Mouse (Mus musculus): ENCODE data around the gene Slirp. TPM values are rescaled to one million over a fixed set of nuclear protein-coding genes. Genes with fewer than 3 reads are reported as not detected.

Slirp gene
- 229 and 264 TPM in 2 replicates for polyA plus RNA-seq (2015; fragmentation: Nextera tagmentation; extraction: Ambion mirVana)

GRCm38 (mm10) chr12:87443700-87444122 is at the start of gene Slirp, which contains the start of gene Alkbh1:
Slirp (plus strand) TSS chr12:87443896.
Alkbh1 (minus strand) TSS chr12:87444017.

DNA sequence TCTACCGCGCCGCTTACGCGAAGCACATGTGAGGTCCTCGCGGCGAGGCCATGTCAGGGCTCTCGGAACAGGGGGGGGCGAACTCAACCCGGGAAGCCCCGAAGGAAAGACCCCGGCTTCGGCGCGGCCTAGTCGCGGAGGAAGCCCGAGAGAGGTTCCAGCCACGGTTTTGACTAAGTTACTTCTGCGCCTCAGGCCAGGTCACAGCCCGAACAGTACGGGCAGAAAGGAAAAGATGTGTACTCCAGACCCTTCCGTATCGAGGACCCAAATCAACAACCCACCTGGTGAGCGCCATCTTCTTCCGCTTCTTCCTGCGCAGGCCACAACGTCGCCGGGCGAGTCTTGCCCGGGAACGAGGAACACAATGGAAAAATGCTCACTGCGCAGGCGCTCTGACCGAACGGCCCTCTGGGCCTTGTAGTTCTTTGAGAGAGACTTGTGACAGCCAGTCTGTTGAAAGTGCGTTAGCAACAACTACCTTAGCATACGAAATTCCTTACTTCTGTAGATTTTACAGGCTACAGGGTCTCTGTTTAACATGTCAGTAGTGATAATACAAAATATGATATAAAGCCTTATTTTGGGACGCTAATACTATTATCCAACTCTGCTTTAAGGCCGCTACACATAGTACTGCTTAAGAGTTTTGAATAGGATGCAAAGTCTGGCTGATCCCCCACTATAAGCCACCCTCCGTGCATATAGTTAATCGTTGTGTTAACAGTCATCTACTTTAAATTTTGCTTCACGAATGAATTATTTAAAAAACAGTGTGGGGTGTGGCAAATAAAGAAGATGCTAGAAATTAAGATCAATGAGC is 28.5 kb downstream of the Slirp start, which contains the start of gene Snw1:
Gene Snw1, minus strand, starts transcription at position 311 of the 823 bp plus-strand sequence.

DNA sequence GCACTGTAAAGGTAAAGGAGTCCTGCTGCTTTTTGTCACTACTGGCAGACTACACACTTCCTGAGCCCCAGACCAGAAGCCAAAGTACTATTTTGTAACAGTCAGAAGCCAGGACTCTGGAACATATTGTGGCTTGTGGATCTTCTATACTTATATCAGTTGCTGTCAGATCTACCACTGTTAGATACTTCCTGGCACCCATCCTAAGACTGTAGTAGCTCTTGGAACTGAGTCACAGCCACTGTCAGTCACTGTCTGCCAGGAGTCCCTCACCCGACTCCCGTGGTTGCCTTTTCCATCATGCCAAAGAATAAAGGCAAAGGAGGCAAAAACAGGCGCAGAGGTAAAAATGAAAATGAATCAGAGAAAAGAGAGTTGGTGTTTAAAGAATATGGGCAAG is 50.7 kb downstream of the Slirp start, which contains the start of gene Gm5788:
Gene Gm5788, plus strand, starts transcription at position 301 of the 400 bp plus-strand sequence.

Small RNA genes within 50 kb of the gene (microRNA-seq; reads per million reads assigned to microRNA genes)
- gene Mir3068, result 99.2 reads per million, percentile 44 among the genes with 10 or more reads in this experiment

Other genes starting within 250 kb of the Slirp start
- gene Samd15, start 244.2 kb upstream of the Slirp start, polyA plus RNA-seq (2015; fragmentation: Nextera tagmentation; extraction: Ambion mirVana), result 1.6 and 2.0 TPM in 2 replicates
- 4.0 and 4.9 TPM in 2 replicates for gene Tmed8, start 243.4 kb upstream of the Slirp start, polyA plus RNA-seq (2015; fragmentation: Nextera tagmentation; extraction: Ambion mirVana)
- 0.34 and 0.40 TPM in 2 replicates for gene Noxred1, start 205.2 kb upstream of the Slirp start, polyA plus RNA-seq (2015; fragmentation: Nextera tagmentation; extraction: Ambion mirVana)
- gene Vipas39, start 177.6 kb upstream of the Slirp start, polyA plus RNA-seq (2015; fragmentation: Nextera tagmentation; extraction: Ambion mirVana), result 40.3 and 44.8 TPM in 2 replicates
- gene Ahsa1, start 177.4 kb upstream of the Slirp start, polyA plus RNA-seq (2015; fragmentation: Nextera tagmentation; extraction: Ambion mirVana), result 170 and 182 TPM in 2 replicates
- 1.1 and 1.4 TPM in 2 replicates for gene Ism2, start 144.2 kb upstream of the Slirp start, polyA plus RNA-seq (2015; fragmentation: Nextera tagmentation; extraction: Ambion mirVana)
- gene Sptlc2, start 55.5 kb upstream of the Slirp start, polyA plus RNA-seq (2015; fragmentation: Nextera tagmentation; extraction: Ambion mirVana), result 74.2 and 76.9 TPM in 2 replicates
- gene Alkbh1, start 121 bp downstream of the Slirp start, polyA plus RNA-seq (2015; fragmentation: Nextera tagmentation; extraction: Ambion mirVana), result 25.1 and 26.6 TPM in 2 replicates
- gene Snw1, start 28.4 kb downstream of the Slirp start, polyA plus RNA-seq (2015; fragmentation: Nextera tagmentation; extraction: Ambion mirVana), result 77.9 and 80.9 TPM in 2 replicates
- not detected in 2 replicates for gene Gm5788, start 50.8 kb downstream of the Slirp start, polyA plus RNA-seq (2015; fragmentation: Nextera tagmentation; extraction: Ambion mirVana)
- not detected in 2 replicates for gene Gm8300, start 70.4 kb downstream of the Slirp start, polyA plus RNA-seq (2015; fragmentation: Nextera tagmentation; extraction: Ambion mirVana)
- not detected in 2 replicates for gene Oog1, start 158.8 kb downstream of the Slirp start, polyA plus RNA-seq (2015; fragmentation: Nextera tagmentation; extraction: Ambion mirVana)
- not detected in 2 replicates for gene Gm4027, start 175.0 kb downstream of the Slirp start, polyA plus RNA-seq (2015; fragmentation: Nextera tagmentation; extraction: Ambion mirVana)
- not detected in 2 replicates for gene Gm16381, start 200.7 kb downstream of the Slirp start, polyA plus RNA-seq (2015; fragmentation: Nextera tagmentation; extraction: Ambion mirVana)

Measured in neural tube, postnatal 0 days (tissue).